Mouse (Mus musculus) monocyte, adult 5-6 weeks (primary cell): ENCODE results near the gene Papss1. TPM values are rescaled to one million over a fixed set of nuclear protein-coding genes. Genes with fewer than 3 reads are reported as not detected.
A peak's percentile ranks its signal among the peaks of the same experiment; 100 is the strongest.
"Not testable (repeated sequence)": the region's sequence is repeated elsewhere in the genome, so short reads cannot be mapped to it uniquely, and the experiment has no call there.

ENCODE experiments used
- ATAC-seq: fragments of 153-309, 156-312 bp; replicated peaks from 2 replicates; pipeline ENCODE4 v1.8.0; 2017; ENCODE audit warnings: mild to moderate bottlenecking; ENCODE audit not compliant: low TSS enrichment, insufficient number of reproducible peaks, severe bottlenecking, poor library complexity, low FRiP score
- total RNA-seq: library from RNA; stranded (forward); fragments of 200-1000, 200-491, 200-594 nt; gene quantifications from 3 replicates; pipeline ENCODE4 v1.2.3, GENCODE M21; 2017

The Papss1 gene
- total RNA-seq = 23.3 to 35.2 TPM (median 29.7 TPM) in 3 replicates

DNA sequence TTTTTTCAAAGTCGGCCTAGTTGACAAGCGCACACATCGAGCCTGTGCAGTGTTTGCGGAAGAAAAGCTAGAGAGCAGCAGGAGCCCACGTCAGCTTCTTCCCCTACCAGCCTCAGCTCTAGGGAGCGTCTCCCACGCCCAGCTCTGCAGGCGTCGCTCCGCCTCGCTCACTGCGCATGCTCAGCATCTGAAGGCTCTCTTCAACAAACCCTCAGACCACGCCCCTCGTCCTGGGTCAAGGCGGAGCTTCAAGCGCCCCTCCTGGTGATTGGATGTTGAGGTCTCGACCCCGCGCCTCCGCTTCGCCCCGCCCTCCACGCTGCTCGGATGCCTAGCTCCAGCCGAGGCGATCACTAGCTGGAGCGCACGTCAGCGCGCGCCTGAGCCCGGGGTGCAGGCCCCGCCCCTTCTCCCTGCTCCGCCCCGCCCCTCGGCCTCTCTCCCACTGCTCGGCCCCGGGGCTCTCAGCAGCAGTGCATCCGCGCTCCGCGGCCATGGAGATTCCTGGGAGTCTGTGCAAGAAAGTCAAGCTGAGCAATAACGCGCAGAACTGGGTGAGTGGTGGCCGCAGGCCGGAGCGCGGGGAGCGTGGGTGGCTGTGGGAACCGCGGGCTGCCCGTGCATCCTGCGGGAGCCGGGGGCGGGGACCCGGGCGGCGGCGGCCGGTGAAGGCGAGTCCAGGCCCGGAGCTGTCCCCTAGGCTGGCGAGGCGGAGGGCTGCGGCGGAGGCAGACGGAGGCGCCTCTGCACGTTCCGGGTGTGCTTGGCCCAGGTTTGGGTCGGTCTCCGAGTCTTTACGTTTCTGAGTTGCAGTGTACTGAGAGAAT, at the start of gene Papss1:
Papss1 (plus strand) TSS at position 339 of the 827 bp plus-strand sequence.
- ATAC-seq = peak; percentile 99

DNA sequence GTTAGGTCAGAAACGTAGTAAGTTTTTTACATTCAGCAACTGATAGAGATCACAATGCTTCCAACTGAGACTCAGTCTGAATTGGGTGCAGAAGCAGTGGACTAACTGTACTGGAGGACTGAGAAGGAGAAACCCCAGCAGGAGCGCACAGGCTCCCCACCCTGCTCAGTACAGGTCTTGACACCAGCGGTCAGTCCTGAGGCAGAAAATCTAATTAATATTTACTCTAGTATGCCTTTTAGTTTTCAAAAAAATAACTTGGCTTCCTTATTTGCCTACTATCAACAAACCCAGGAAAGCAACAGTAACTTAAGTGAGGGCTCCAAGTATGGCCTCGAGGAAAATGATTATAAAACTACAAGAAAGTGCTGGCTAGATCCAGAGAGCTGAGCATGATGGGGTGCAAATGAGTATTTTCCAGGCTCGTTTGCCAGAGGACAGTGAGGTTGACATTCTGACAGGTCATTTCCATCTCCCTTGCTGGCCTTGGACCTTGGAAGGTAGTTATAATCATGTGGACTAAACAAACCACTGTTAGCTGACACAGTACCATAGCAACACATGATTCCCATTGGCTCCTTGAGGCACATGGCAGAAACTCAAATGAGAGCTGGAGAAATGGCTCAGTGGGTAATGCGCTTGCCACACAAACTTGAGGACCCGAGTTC, 48.1 kb upstream of the Papss1 start:
- ATAC-seq = no peak

DNA sequence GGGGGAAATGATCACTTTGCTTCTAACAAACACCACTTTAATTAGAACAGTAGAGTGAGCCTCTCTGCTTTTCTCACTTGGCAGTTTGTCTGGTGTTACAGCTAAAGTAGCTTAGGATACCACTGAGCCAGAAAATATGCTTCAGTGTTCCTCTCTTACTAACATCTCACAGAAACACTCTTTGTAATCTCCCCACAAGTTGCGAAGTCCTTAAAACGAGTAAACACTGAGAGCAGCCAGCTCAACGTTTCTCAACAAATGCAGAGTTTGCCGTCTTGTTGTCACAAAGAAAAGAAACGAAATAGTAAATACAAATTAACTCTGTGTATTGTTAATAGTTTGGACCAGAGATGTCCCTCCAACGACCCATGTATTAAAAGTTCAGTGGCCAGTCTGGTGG, 46.8 kb upstream of the Papss1 start:
- ATAC-seq = no peak

DNA sequence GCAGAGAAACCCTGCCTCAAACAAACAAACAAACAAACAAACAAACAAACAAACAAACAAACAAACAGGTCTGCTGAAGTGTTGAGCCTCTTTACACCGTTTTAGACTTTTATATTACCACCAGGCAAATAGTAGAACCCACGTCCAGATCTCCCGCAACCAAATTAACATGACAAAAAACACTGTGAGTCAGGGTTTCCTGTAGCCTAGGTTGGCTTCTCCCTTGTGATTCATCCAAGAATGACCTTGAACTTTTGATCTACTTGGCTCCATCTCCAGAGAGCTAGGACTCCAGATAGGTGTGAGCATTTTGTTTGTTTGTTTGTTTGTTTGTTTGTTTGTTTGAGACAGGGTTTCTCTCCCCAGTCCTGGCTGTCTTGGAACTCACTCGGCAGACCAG, 43.4 kb upstream of the Papss1 start:
- ATAC-seq = no peak

DNA sequence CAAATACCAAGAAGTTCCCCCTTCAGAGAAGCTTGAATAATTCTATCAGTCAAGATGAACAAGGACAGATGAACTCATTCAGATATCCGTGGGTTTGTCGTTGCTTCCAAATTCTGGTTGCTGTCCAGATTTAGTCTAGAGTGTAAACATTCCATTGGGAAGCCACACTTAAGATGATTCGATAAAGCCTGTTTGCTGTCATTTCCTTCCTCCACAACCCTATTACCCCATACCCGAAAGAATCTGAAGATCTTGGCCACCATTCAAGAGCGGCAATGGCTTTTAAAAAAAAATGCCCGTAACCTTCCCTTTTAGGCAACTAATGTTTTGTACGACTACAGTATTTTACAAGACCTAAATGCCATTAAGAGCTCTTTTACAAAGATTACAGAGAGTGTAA, 42.3 kb upstream of the Papss1 start:
- ATAC-seq = no peak

DNA sequence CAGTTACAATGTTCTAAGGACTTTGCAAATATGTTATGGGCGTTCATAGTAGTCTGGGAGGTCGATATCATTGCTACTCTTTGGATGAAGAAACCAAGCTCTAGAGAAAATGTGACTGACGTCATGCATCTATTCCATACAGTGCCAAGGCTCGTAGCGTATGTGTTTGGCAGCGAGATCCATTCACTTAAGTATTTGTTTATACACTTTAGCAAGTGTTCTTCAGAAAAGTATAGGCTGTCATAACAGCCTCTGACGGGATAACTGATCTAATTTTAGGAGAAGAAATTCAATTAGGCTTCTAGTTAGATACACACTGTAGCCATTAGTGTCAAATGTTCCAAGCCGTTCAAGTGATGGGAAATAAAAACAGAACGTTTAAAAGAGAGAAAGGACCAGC, 40.8 kb upstream of the Papss1 start:
- no peak for ATAC-seq

GRCm38 (mm10) chr3:131524210-131524609, 40.4 kb upstream of the Papss1 start:
- ATAC-seq = peak; percentile 49; the same call in 1 of the 2 replicates

GRCm38 (mm10) chr3:131524779-131525178, 39.8 kb upstream of the Papss1 start:
- no peak for ATAC-seq

GRCm38 (mm10) chr3:131525229-131525628, 39.3 kb upstream of the Papss1 start:
- ATAC-seq = no peak

DNA sequence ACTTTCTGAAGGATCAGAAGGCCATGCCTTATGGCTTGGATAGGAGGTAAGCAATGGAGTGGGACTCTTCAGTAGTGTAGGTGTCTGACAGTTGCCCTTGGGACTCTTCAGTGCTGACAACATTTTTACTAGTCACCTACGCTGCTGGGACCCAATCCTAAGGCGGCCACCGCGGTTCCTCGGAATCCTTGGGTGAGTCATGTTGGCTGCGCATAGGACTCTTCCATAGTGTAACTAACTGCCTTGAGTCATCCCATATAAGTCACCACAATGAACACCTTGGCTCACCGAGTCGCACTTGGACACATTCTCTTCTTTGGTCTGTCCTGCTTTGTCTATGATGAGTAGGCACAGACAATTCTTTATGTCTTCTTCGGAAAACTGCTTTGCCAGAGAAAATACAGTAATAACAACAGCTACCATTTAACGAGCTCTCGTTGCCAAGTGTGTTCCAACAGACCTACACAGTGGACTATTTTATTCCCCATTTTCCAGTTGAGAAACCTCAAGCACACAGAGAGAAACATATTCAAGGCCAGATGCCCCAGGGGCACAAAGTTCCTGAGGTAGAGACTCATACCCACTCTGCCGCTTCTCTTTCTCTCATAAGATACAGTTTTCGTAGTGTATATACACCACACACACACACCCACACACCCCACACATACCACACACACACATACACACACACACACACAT, 23.2 kb upstream of the Papss1 start:
- ATAC-seq = no peak

DNA sequence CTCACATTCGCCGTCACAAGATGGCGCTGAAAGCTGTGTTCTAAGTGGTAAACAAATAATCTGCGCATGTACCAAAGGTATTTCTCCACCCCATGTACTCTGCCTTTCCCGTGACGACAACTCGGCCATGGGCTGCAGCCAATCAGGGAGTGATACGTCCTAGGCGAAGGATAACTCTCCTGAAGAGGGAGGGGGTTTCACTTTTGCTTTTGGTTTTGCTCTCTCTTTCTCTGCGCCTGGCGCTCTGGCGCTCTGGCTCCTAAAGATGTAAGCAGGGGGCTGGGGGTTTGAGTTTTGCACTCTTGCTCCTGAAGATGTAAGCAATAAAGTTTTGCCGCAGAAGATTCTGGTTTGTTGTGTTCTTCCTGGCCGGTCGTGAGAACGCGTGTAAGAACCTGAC, 17.0 kb upstream of the Papss1 start:
- ATAC-seq = not testable (repeated sequence)

DNA sequence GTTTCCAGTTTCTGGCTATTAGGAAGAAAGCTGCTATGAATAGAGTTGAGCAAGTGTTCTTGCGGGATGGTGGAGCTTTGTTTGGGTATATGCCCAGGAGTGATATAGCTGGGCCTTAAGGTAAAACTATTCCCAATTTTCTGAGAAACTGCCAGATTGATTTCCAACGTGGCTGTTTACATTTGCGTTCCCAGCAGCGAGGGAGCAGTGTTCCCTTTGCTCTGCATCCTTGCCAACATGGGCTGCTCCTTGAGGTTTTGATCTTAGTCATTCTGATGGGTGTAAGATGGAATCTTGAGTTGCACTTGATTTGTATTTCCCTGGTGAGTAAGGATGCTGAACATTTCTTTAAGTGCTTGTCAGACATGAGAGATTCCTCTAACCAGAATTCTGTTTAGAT, 14.5 kb upstream of the Papss1 start:
- ATAC-seq = no peak

GRCm38 (mm10) chr3:131552349-131553254, 12.0 kb upstream of the Papss1 start:
- ATAC-seq = peak; percentile 80

- no peak for ATAC-seq
Observed at GRCm38 (mm10) chr3:131555771-131556170, 8.8 kb upstream of the Papss1 start.

- no peak for ATAC-seq
Observed at GRCm38 (mm10) chr3:131561591-131561990, 3.0 kb upstream of the Papss1 start.

- no peak for ATAC-seq
Observed at GRCm38 (mm10) chr3:131565257-131565610, 666 bp downstream of the Papss1 start.

GRCm38 (mm10) chr3:131566281-131566680, 1.7 kb downstream of the Papss1 start:
- ATAC-seq = no peak

GRCm38 (mm10) chr3:131570506-131570905, 5.9 kb downstream of the Papss1 start:
- no peak for ATAC-seq

GRCm38 (mm10) chr3:131573555-131573954, 9.0 kb downstream of the Papss1 start:
- no peak for ATAC-seq
